Mouse (Mus musculus): ENCODE data around the gene Cabp4. TPM values are rescaled to one million over a fixed set of nuclear protein-coding genes. Genes with fewer than 3 reads are reported as not detected.

Gene Cabp4
- total and polyA plus RNA-seq, 3 experiments: 2.8 to 11.8 (median 6.4) TPM

DNA sequence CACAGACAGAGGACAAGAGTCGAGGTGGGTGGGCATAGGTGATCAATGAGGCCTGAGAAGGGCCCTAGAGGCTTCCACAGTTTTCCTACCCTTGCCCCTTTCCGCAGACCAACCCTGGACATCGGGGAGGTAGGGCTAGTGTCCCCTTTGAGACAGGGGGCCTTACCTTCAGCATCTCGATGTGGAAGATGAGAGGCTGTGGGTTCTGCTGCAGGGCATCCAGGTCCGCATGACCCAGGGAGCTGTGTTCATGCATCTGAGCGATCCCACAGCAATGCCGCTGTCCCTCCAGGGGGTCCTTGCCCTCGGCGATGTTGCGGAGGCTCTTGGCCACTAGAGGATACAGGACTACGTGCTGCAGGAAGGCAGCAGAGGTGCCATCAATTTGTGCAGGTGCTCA, 28.0 kb downstream of the Cabp4 start:
- H3K4me1 ChIP-seq (ENCODE audit: control insufficient read depth in 1 of 2, insufficient read depth in 2 of 2): peaks cover 24 to 68% of the 10 kb centered on the region in 2 experiments
- H3K4me2 ChIP-seq (ENCODE audit: insufficient read depth, low read depth, poor library complexity, severe bottlenecking): no peak overlapping the region
- H3K4me3 ChIP-seq (replicated peaks in 1 of 3; ENCODE audit: low read depth in 2 of 3, low read length in 2 of 3, poor library complexity in 1 of 3): no peak overlapping the region
- dilution Hi-C loops (cut with MboI; ENCODE audit: extremely low pct_ligation_motif_present, extremely low pct_unique_long_range_greater_than_20kb, low sequenced_read_pairs) (no loop called here), in situ Hi-C loops (cut with MboI; ENCODE audit: low pct_ligation_motif_present, low pct_unique_long_range_greater_than_20kb, low sequenced_read_pairs) (no loop called here)
- H3K79me2 ChIP-seq (replicated peaks; ENCODE audit: control insufficient read depth, extremely low read depth, insufficient read depth, poor library complexity, severe bottlenecking): 0 out of 2 replicates have a peak, but pooled peaks cover 2% of the 10 kb centered on the region
- no peak overlapping the region for H3K9ac ChIP-seq (ENCODE audit: insufficient read depth, low read depth)
- H3K27ac ChIP-seq (ENCODE audit: insufficient read depth, low read depth): no peak overlapping the region
- H3K9me3 ChIP-seq (replicated peaks; ENCODE audit: low read length): no peaks in the 10 kb centered on the region
- H3K27me3 ChIP-seq (replicated peaks): no peaks in the 10 kb centered on the region
- peaks cover 63 to 82% of the 10 kb centered on the region in 2 experiments for H3K36me3 ChIP-seq (replicated peaks in 1 of 2; ENCODE audit: control insufficient read depth in 1 of 2, insufficient read depth in 1 of 2, low read length in 1 of 2)
- no peak for DNase-seq (ENCODE audit: extremely low read depth)
- TF ChIP-seq TCF12 (IDR thresholded peaks at IDR 0.05; ENCODE audit: low read depth, low read length) (no peak), ETS1 (conservative IDR thresholded peaks at IDR 0.05; ENCODE audit: low read depth, low read length) (no peak), MYC (IDR thresholded peaks at IDR 0.05; ENCODE audit: low read depth, low read length) (no peak)

GRCm38 (mm10) chr19:4115144-4115543, 28.7 kb downstream of the Cabp4 start:
- H3K9me3 ChIP-seq (replicated peaks; ENCODE audit: low read length): no peaks in the 10 kb centered on the region
- TF ChIP-seq MYC (IDR thresholded peaks at IDR 0.05; ENCODE audit: low read depth, low read length): no peak
- TF ChIP-seq ZC3H11A (IDR thresholded peaks at IDR 0.05; ENCODE audit: low read depth, low read length): no peak
- TF ChIP-seq GABPA (IDR thresholded peaks at IDR 0.05; ENCODE audit: insufficient replicate concordance, low read depth, low read length): no peak
- TF ChIP-seq TBP (conservative IDR thresholded peaks at IDR 0.05; ENCODE audit: low read depth, low read length): no peak
- no peak for TF ChIP-seq USF1 (IDR thresholded peaks at IDR 0.05; ENCODE audit: low read depth, low read length)
- TF ChIP-seq UBTF (IDR thresholded peaks at IDR 0.05; ENCODE audit: low read depth, low read length): no peak
- no peak for TF ChIP-seq MEF2A (IDR thresholded peaks at IDR 0.05; ENCODE audit: borderline replicate concordance, low read depth, low read length)
- no peak for TF ChIP-seq E2F4 (IDR thresholded peaks at IDR 0.05; ENCODE audit: insufficient replicate concordance, low read depth, low read length)
- TF ChIP-seq CTCF (conservative IDR thresholded peaks at IDR 0.05 in 1 of 2, IDR thresholded peaks at IDR 0.05 in 1 of 2; ENCODE audit: low read depth in 2 of 2, low read length in 2 of 2): no peak
- TF ChIP-seq TCF12 (IDR thresholded peaks at IDR 0.05; ENCODE audit: low read depth, low read length): no peak
- no peak for TF ChIP-seq POLR2AphosphoS2 (IDR thresholded peaks at IDR 0.05; ENCODE audit: low read depth, low read length)
- no peak for TF ChIP-seq NRF1 (IDR thresholded peaks at IDR 0.05; ENCODE audit: low read depth, low read length)
- no peak for TF ChIP-seq PAX5 (IDR thresholded peaks at IDR 0.05; ENCODE audit: low read length)
- TF ChIP-seq ZKSCAN1 (IDR thresholded peaks at IDR 0.05; ENCODE audit: borderline replicate concordance, low read depth, low read length): no peak
- no peak for TF ChIP-seq USF2 (conservative IDR thresholded peaks at IDR 0.05; ENCODE audit: low read depth, low read length)
- TF ChIP-seq JUN (IDR thresholded peaks at IDR 0.05; ENCODE audit: insufficient read depth, low read depth, low read length): no peak
- in situ Hi-C loops (cut with MboI; ENCODE audit: low pct_ligation_motif_present, low pct_unique_long_range_greater_than_20kb, low sequenced_read_pairs) (no loop called here), dilution Hi-C loops (cut with MboI; ENCODE audit: extremely low pct_ligation_motif_present, extremely low pct_unique_long_range_greater_than_20kb, low sequenced_read_pairs) (no loop called here)
- H3K79me2 ChIP-seq (replicated peaks; ENCODE audit: control insufficient read depth, extremely low read depth, insufficient read depth, poor library complexity, severe bottlenecking): 0 out of 2 replicates have a peak, but pooled peaks cover 2% of the 10 kb centered on the region
- H3K27ac ChIP-seq (ENCODE audit: insufficient read depth, low read depth): no peak overlapping the region
- H3K4me3 ChIP-seq (replicated peaks in 1 of 3; ENCODE audit: low read depth in 2 of 3, low read length in 2 of 3, poor library complexity in 1 of 3): no peak overlapping the region
- no peak overlapping the region for H3K9ac ChIP-seq (ENCODE audit: insufficient read depth, low read depth)
- H3K27me3 ChIP-seq (replicated peaks): no peaks in the 10 kb centered on the region
- peaks cover 21 to 61% of the 10 kb centered on the region in 2 experiments for H3K4me1 ChIP-seq (ENCODE audit: control insufficient read depth in 1 of 2, insufficient read depth in 2 of 2)
- H3K4me2 ChIP-seq (ENCODE audit: insufficient read depth, low read depth, poor library complexity, severe bottlenecking): no peak overlapping the region
- H3K36me3 ChIP-seq (replicated peaks in 1 of 2; ENCODE audit: control insufficient read depth in 1 of 2, insufficient read depth in 1 of 2, low read length in 1 of 2): peaks cover 69 to 86% of the 10 kb centered on the region in 2 experiments
- no peak for DNase-seq (ENCODE audit: extremely low read depth)

All from CH12.LX (cell line).